8 mouse cellular contexts compared by ENCODE assay signal in genomic region chr2:4018431-4018876, GRCm38 (mm10). TPM values are rescaled to one million over a fixed set of nuclear protein-coding genes. Genes with fewer than 3 reads are reported as not detected.
DNase-seq lines count a peak whose midpoint lies in the region; ATAC-seq and TF ChIP-seq lines count a peak whose summit lies in the region.
"Had no signal": no experiment of that assay in that cellular context is flagged by ENCODE, and none has a peak within 500 bp of the region (broad histone marks: within the 10 kb centered on the region; RNA-seq: fewer than 3 reads in every experiment).

No protein-coding gene starts in this region.

- WGBS in embryonic facial prominence, embryonic 14.5 days = 28% methylated on average over 11 of the region's 11 CpGs
- WGBS in hindbrain, postnatal 0 days = 17% methylated on average over 11 of the region's 11 CpGs
- 35% methylated on average over 11 of the region's 11 CpGs for WGBS in stomach, postnatal 0 days

- TF ChIP-seq EP300 in stomach, postnatal 0 days (optimal IDR thresholded peaks at IDR 0.05) = no peak

- peak; percentile 84; the same call in 1 of the 2 replicates for ATAC-seq in embryonic facial prominence, embryonic 14.5 days (ENCODE audit: low read depth)
- ATAC-seq in hindbrain, postnatal 0 days = peak; percentile 91
- peak; percentile 59; the same call in 1 of the 2 replicates for ATAC-seq in stomach, postnatal 0 days (ENCODE audit: low FRiP score, low TSS enrichment)

- H3K9ac ChIP-seq in embryonic facial prominence, embryonic 14.5 days (ENCODE audit: low read depth, low read length) = peak overlapping the region; percentile 28; the same call in 1 of the 2 replicates
- peak overlapping the region; percentile 53 for H3K9ac ChIP-seq in hindbrain, postnatal 0 days (replicated peaks; ENCODE audit: low read length)
- H3K9ac ChIP-seq in stomach, postnatal 0 days (ENCODE audit: low read length) = no peak overlapping the region
- H3K9ac ChIP-seq: liver, embryonic 15.5 days had no signal

- no peak for TF ChIP-seq CTCF in hindbrain, postnatal 0 days (IDR thresholded peaks at IDR 0.05; ENCODE audit: low read depth)
- TF ChIP-seq CTCF in stomach, postnatal 0 days (IDR thresholded peaks at IDR 0.05; ENCODE audit: low read depth) = no peak

- H3K4me3 ChIP-seq in embryonic facial prominence, embryonic 14.5 days (ENCODE audit: low read depth, low read length) = no peak overlapping the region
- peak overlapping the region; percentile 42 for H3K4me3 ChIP-seq in hindbrain, postnatal 0 days (ENCODE audit: low read length)
- H3K4me3 ChIP-seq in stomach, postnatal 0 days (ENCODE audit: low read depth, low read length) = no peak overlapping the region
- H3K4me3 ChIP-seq: liver, embryonic 15.5 days had no signal

- peak overlapping the region; percentile 35 for H3K4me2 ChIP-seq in embryonic facial prominence, embryonic 14.5 days (ENCODE audit: low read depth, low read length)
- peak overlapping the region; percentile 55 for H3K4me2 ChIP-seq in hindbrain, postnatal 0 days (ENCODE audit: low read depth, low read length)
- H3K4me2 ChIP-seq in stomach, postnatal 0 days (replicated peaks; ENCODE audit: low read depth) = no peak overlapping the region
- H3K4me2 ChIP-seq: liver, embryonic 15.5 days had no signal

- DNase-seq in testis, postnatal 14 days (ENCODE audit: low spot score) = peak; percentile 8
- no peak for DNase-seq in testis, postnatal 10 days (ENCODE audit: low spot score)
- DNase-seq in embryonic facial prominence, embryonic 14.5 days (ENCODE audit: low spot score) = peak; percentile 53
- peak; percentile 64 for DNase-seq in hindbrain, postnatal 0 days (ENCODE audit: low spot score)
- peak; percentile 49 for DNase-seq in mesoderm, embryonic 11.5 days (ENCODE audit: low read depth, low spot score)
- no peak for DNase-seq in stomach, postnatal 0 days (ENCODE audit: low spot score)
- no peak for DNase-seq in spleen, adult 12 weeks (ENCODE audit: low spot score)

- H3K27ac ChIP-seq in embryonic facial prominence, embryonic 14.5 days (replicated peaks; ENCODE audit: low read depth, low read length) = no peak overlapping the region
- H3K27ac ChIP-seq in hindbrain, postnatal 0 days = peak overlapping the region; percentile 78
- H3K27ac ChIP-seq in stomach, postnatal 0 days (replicated peaks) = no peak overlapping the region
- H3K27ac ChIP-seq: liver, embryonic 15.5 days had no signal

- no peaks in the 10 kb centered on the region for H3K27me3 ChIP-seq in embryonic facial prominence, embryonic 14.5 days (replicated peaks; ENCODE audit: control insufficient read depth, insufficient read depth, low read length)
- H3K27me3 ChIP-seq in hindbrain, postnatal 0 days (ENCODE audit: insufficient read depth, low read length) = no peaks in the 10 kb centered on the region
- no peaks in the 10 kb centered on the region for H3K27me3 ChIP-seq in stomach, postnatal 0 days (ENCODE audit: control insufficient read depth, insufficient read depth, low read length)
- H3K27me3 ChIP-seq: liver, embryonic 15.5 days had no signal

- no peaks in the 10 kb centered on the region for H3K36me3 ChIP-seq in embryonic facial prominence, embryonic 14.5 days (ENCODE audit: control insufficient read depth, insufficient read depth, low read length)
- no peaks in the 10 kb centered on the region for H3K36me3 ChIP-seq in hindbrain, postnatal 0 days (ENCODE audit: insufficient read depth, low read length)
- no peaks in the 10 kb centered on the region for H3K36me3 ChIP-seq in stomach, postnatal 0 days (ENCODE audit: control insufficient read depth, insufficient read depth, low read length)
- H3K36me3 ChIP-seq: liver, embryonic 15.5 days had no signal

- no peaks in the 10 kb centered on the region for H3K9me3 ChIP-seq in embryonic facial prominence, embryonic 14.5 days (ENCODE audit: control insufficient read depth, low read length)
- no peaks in the 10 kb centered on the region for H3K9me3 ChIP-seq in hindbrain, postnatal 0 days (ENCODE audit: low read length)
- H3K9me3 ChIP-seq in stomach, postnatal 0 days (ENCODE audit: control insufficient read depth, low read length) = no peaks in the 10 kb centered on the region
- H3K9me3 ChIP-seq: liver, embryonic 15.5 days had no signal

- H3K4me1 ChIP-seq in embryonic facial prominence, embryonic 14.5 days (ENCODE audit: control insufficient read depth, insufficient read depth, low read length) = 0 out of 2 replicates have a peak, but pooled peaks cover 3% of the 10 kb centered on the region
- peaks cover 7% of the 10 kb centered on the region; the same call in 1 of the 2 replicates for H3K4me1 ChIP-seq in hindbrain, postnatal 0 days (ENCODE audit: insufficient read depth, low read length)
- H3K4me1 ChIP-seq in stomach, postnatal 0 days (replicated peaks; ENCODE audit: control insufficient read depth, insufficient read depth) = no peaks in the 10 kb centered on the region
- H3K4me1 ChIP-seq: liver, embryonic 15.5 days had no signal

RNA-seq across cellular contexts. Expression of gene Frmd4a, which starts 0.9 kb away (rescaled TPM):
- polyA plus RNA-seq in embryonic facial prominence, embryonic 14.5 days (2014; fragmentation: Nextera tagmentation; extraction: Ambion mirVana) = 27.2 and 33.0 TPM in 2 replicates
- 52.3 and 55.8 TPM in 2 replicates for total RNA-seq in hindbrain, postnatal 0 days (2014; rRNA removed)
- 40.2 and 40.7 TPM in 2 replicates for polyA plus RNA-seq in hindbrain, postnatal 0 days (2015; fragmentation: Nextera tagmentation; extraction: Ambion mirVana)
- 3.8 and 4.4 TPM in 2 replicates for polyA plus RNA-seq in stomach, postnatal 0 days (2015; fragmentation: Nextera tagmentation; extraction: Ambion mirVana)

Comparison
In these comparisons a context has a peak if more than half of its experiments do, and no peak if none do; other contexts are left out.
1. DNase-seq: peak in testis, postnatal 14 days (single experiment), embryonic facial prominence, embryonic 14.5 days (single experiment), hindbrain, postnatal 0 days (single experiment) and mesoderm, embryonic 11.5 days (single experiment); none in testis, postnatal 10 days (single experiment), stomach, postnatal 0 days (single experiment) and spleen, adult 12 weeks (single experiment).
2. Peak in every context shown above with its lines, with median percentiles within 50 percentile points of each other: ATAC-seq.